Mouse (Mus musculus) cerebellum, postnatal 4 days (tissue): ENCODE results near the gene Prr18.

ENCODE experiments used
- DNase-seq, 2 experiments: peaks; one replicate each; pipeline ENCODE4 v3.0.0; 2022; ENCODE audit warnings: low spot score in 2 of 2, mixed read lengths in 1 of 2

The Prr18 gene

GRCm38 (mm10) chr17:8388463-8388862 lies 51.2 kb downstream of the Prr18 start:
- DNase-seq: peak in 1 of 2 experiments; percentile 62

- no peak for DNase-seq
Measured at GRCm38 (mm10) chr17:8388990-8389789, 51.9 kb downstream of the Prr18 start.

GRCm38 (mm10) chr17:8389790-8390095 lies 52.5 kb downstream of the Prr18 start:
- DNase-seq: no peak

- no peak for DNase-seq
Measured at GRCm38 (mm10) chr17:8390487-8390886, 53.2 kb downstream of the Prr18 start.
